Mouse (Mus musculus) spleen, adult 2 months (tissue): ENCODE results near the gene Ercc2.

Source experiments
- CTCF ChIP-seq: fragments of 200-500 bp; IDR thresholded peaks from 2 replicates; pipeline ENCODE4 v1.5.1; 2011; ENCODE audit warnings: mild to moderate bottlenecking, inconsistent platforms; ENCODE audit not compliant: insufficient read depth, insufficient read length, insufficient replicate concordance; ENCODE audit errors: extremely low read depth
- POLR2A ChIP-seq: fragments of 200-500 bp; IDR thresholded peaks from 2 replicates; pipeline ENCODE4 v1.6.1; 2011; ENCODE audit warnings: low read depth, low read length, inconsistent platforms

DNA sequence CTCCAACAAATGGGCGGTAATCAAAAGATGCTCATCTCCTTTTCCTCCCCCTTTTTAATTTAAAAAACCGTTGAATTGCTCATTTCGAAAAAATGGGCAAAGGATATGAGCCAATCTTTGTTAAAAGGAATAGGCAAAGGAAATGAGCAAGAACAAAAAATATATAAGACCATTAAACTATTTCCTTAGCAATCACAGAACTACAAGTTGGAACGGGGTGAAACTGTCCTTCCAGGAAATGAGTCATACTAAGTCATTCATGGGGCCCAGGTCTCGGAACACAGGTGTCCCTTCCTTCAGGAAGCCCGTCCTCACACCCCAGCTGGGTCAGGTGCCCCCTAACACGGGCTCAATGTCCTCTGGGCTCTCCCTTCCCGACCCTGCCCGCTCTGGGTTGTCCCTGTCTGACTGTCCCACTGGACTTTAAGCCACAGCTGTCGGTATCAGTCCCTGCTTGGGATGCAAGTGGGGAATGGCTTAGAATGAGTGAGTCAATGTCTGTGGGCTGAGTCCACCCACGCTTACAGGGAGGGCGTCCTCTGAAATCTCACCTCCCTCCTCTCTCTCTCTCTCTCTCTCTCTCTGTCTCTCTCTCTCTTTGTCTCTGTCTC lies 37.5 kb upstream of the Ercc2 start, which contains the start of gene Ercc1:
- no peak for TF ChIP-seq POLR2A
- TF ChIP-seq CTCF, result no peak
